Mouse (Mus musculus): ENCODE measurements around the gene Mapk13.
"Not testable (repeated sequence)": the region's sequence is repeated elsewhere in the genome, so short reads cannot be mapped to it uniquely, and the experiment has no call there.

Mapk13 gene

DNA sequence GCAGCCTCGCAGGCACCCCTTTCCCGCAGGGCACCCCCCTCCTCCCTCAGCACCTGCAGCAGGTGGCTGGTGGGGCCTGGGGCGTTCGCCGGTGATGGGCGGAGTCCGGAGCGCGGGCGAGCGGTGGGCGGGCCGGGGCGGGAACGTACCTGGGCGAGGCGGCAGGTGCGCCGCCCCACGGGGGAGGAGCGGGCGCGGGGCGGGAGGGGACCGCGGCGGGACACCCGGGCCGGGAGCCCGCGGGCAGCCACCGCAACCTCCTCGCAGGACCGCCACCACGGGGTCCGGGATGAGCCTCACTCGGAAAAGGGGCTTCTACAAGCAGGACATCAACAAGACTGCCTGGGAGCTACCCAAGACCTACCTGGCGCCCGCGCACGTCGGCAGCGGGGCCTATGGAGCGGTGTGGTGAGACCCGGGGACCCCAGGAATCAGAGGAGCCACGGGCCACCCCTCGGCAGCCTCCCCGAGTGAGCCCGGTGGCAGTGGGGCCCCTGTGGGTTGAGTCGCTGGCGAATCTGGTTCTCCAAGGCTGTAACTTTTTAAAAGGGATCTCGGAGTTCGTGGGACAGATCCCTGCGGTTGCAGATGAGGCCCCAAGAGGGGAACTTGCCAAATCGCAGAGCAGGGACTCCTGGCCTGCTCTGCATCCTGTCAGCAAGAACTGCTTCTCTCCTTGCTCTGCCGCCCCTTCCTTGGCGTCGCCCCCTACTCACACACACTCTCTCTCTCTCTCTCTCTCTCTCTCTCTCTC is at the start of gene Mapk13:
TSS of gene Mapk13 (plus strand) at position 177 of the 754 bp plus-strand sequence.
- ATAC-seq (ENCODE audit: insufficient number of reproducible peaks, low FRiP score, low TSS enrichment): no peak

DNA sequence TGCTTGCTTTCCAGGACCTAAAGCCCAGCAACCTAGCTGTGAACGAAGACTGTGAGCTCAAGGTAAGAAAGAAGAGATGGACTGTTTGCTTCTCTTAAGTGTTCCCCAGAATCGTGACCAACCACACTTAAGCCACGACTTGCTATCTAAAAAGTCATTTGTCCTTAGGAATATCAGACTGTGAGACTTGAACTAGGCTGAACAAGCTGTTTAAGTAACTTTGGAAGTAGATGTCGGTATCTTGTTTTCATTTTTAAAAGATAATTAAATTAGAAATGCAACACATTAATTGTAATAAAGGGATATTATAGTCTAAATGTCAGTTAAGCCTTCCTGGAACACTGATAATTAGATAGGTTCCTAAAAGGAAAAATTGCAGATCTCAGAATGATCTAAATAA is 43.3 kb upstream of the Mapk13 start, which contains the start of gene AC170998.1:
TSS of gene AC170998.1 (plus strand) at position 301 of the 400 bp plus-strand sequence.
- ATAC-seq (ENCODE audit: insufficient number of reproducible peaks, low FRiP score, low TSS enrichment): no peak

DNA sequence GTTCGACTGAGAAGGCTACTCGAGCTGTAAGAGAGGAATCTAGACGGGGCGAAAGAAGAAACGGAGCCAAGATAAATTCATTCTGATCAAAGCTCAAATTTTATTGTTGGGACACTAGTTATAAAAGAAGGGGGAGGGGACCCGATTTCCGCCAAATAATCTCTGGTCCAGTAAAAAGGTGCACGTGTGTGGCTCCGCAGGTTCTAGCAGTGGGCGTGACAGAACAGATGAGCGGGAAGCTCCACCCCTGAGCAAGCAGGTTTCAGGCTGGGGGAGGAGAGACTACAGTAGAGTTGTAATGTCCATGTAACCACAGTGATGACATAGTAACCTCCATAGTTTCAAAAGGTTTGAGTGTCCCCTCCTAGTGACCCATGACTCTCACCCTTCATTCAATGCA is 41.6 kb upstream of the Mapk13 start:
- not testable (repeated sequence) for ATAC-seq (ENCODE audit: insufficient number of reproducible peaks, low FRiP score, low TSS enrichment)

DNA sequence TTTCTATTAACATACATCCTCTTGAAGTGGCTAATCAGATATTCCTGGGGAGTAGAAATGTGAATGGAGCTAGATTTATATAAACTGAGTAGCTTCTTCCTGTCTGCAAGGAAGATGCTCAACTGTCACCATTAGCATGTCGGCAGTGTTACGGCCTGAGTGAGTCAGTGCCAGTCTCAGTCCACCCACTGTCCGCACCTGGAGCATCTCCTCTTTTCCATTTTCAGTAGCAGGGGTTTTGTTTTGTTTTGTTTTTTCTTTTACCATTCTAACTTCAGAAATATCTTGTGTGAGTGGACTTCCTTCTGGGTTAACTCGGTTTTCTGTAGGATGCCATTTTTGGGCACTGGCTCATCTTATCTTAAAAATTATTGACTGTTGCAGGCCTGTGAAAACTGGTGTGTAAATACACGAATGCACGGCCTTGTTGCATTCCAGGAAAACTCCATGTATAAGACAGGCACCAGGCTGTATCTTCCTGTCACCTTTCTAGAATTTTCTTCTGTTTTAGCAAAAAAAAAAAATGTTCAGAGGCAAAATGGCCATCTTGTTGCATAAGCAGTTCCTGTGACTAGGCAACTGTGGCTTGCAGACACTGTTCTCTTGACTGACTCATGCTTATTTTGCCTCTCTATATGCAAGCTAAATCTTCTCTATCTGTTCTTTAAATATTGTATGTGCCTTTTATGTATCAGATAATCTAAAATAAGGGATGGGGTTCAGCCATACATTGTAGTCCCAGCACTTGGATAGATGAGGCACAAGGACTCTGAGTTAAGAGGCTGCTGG is 33.6 kb upstream of the Mapk13 start:
- no peak for ATAC-seq (ENCODE audit: insufficient number of reproducible peaks, low FRiP score, low TSS enrichment)

DNA sequence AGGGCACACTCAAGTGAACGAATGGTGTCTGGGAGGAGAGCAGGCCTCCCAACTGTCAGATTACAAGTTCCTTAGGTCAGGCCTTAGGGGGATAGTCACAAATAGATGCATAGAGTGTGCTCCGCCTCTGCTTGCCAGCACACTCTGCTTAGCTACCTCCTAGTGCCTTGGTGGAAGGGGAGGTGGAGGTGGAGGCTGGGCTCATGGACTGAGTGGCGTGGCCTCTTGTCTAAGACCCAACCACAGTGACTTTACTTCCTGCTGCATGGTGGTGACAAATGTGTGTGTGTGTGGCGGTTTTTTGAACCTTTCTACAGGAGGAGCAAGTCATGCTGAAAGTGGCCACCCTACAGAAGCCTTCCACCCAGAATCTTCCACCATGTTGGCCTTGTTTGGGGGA is 32.6 kb upstream of the Mapk13 start:
- ATAC-seq (ENCODE audit: insufficient number of reproducible peaks, low FRiP score, low TSS enrichment): no peak

DNA sequence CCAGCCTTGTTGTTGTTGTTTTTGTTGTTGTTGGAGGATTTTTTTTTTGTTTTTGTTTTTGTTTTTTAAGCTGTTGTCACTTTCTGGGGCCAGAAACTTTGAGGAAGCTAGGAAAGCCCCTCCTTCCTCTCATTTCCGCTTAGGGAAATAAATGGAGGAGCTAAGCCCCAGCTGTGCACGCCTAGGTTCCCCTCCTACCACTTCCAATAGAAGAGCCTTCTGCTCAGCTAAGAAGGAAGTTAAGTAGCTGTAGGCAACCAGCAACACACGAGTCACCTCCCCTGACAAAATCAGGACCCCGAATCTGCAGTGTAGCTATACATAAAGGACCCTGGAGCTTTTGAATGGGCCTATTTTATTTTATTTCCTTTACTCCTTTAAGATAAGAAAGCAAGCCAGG is 31.1 kb upstream of the Mapk13 start:
- ATAC-seq (ENCODE audit: insufficient number of reproducible peaks, low FRiP score, low TSS enrichment): no peak

DNA sequence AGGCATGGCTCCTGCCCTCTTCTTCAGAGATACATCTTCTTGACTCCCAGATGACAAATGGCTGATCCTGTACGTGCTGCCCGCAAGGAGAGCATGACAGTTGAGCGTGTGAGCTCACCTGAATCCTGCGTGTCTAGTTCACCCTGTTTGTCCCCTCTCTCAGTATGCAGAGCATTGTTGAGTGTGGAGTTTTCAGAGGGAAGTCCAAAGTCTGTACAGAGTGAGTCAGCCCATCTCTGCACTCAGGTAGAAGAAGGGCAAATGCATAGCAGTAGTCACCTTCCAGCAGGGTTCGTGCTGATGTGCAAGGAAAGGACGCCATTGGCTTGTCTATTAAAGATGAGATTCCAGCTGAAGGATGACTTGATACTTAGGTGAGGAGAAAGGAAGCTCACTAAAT is 29.9 kb upstream of the Mapk13 start:
- ATAC-seq (ENCODE audit: insufficient number of reproducible peaks, low FRiP score, low TSS enrichment): no peak

DNA sequence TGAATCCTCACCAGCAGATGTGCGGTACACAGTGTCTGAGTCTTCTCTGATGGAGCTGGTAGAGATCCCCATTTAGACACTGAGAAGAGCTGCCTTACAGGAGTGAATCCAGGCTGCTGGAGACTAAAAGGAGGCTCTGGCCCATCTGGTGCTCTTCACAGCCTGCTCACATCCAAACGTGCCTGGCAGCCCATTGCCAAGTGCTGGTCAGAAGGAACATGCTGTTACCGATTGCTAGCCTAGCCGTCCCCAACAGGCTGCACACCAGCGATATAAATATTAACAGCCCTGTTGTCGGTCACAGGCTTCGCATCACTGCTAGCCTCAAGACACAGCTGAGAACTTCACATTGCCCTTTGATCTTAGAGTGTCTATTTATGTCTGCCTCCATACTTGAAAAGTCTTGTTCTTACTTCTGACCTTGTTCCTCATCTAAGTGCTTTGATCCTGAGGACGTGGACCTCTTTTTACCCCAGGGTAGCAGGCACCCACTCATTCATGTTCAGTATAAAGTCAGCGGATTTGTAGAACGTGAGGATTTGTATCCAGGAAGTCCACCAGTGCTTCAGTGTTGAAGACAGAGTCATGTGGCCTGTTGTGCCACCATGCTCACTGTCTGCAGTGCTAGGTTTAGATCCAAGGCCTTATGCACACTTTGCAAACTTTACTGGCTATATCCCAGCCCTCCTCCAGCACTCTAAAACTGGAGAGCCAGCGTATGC is 25.8 kb upstream of the Mapk13 start:
- ATAC-seq (ENCODE audit: insufficient number of reproducible peaks, low FRiP score, low TSS enrichment): no peak

DNA sequence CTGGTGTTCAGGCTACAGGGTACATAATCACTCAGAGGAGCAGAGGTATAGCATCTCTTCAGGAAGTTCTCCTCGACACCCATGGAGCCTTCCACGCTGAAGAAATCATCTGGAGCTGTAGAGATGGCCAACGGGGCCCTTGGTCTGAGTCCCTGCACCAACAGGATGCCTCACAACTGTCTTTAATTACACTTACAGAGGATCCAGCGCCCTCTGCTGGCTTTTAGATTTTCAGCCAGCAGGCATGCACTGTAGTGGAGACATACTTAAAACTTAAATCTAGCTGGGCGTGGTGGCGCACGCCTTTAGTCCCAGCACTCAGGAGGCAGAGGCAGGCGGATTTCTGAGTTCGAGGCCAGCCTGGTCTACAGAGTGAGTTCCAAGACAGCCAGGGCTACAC is 25.2 kb upstream of the Mapk13 start:
- no peak for ATAC-seq (ENCODE audit: insufficient number of reproducible peaks, low FRiP score, low TSS enrichment)

DNA sequence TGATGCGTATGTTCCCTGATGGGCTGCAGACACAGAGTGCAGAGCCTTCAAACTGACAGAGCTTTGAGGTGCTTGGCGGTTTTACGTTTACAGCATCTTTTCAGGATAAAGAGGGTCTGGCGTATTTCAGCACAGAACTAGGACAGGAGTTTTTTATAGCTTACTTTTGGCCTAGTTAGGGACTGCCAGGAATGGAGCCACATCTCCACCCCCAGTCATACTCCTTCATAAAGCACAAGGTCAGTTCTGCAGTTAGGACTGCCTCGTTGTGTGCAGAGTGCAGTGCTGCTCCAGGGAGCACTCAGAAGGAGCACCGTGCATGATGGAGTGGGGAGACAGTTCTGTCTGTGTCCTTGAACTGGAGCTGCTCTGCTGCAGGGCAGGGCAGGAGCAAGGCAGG is 23.3 kb upstream of the Mapk13 start:
- ATAC-seq (ENCODE audit: insufficient number of reproducible peaks, low FRiP score, low TSS enrichment): no peak; the same call in 1 of the 2 replicates

DNA sequence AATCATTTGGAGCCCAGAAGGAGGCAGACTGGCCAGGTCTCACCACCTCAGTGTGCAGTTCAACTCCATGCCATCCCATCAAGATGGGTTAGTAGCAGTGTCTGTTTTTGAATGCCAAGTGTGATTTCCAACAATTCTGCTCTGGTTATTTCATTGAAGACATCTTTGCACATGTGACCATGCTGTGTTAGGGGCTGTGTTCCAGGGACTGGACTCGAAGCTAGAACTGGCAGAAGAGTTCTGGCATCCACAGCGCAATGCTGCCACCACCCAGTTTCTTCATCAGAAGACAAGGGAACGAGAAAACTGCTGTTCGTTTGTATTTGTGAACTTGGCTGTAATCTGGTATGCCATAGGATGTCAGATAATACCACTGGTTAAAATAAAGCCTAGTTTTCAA is 21.1 kb upstream of the Mapk13 start:
- no peak for ATAC-seq (ENCODE audit: insufficient number of reproducible peaks, low FRiP score, low TSS enrichment)

DNA sequence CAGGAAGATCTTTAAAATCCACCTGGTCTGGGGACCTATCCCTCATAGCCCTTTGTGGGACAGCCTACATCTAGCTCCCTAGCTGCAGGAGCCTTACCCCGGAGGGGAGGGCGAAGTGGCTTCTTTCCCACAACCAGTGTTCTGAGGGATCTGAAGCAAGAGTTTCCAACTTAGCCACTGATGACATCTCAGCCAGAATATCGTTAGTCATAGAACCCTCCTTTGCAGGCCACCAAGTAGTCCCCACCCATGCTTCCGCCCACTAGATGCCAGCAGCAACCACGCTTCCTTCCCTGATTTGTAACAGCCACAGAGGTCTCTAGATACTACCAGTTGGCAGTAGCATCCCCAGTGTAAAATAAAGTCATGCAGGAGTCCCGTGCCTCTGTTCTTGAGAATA is 18.5 kb upstream of the Mapk13 start:
- ATAC-seq (ENCODE audit: insufficient number of reproducible peaks, low FRiP score, low TSS enrichment): no peak

DNA sequence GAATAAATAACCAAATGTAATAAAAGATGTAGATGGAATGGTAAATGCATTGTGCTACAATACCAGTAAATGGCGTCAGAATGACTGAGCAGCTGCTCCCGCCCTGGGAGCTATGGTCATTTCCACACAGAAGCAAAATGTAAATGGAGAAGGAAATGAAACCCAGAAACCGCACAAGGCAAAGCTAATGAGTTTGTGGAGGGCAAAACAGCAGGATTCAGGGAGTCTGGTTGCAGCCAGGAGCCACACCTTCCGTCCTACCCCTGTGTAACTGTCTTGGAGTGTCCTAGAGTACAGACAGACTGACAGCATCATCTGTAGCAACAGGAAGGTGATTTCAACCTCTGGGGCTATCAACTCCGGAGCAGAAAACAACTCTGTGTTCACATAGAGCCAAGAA is 12.7 kb upstream of the Mapk13 start:
- ATAC-seq (ENCODE audit: insufficient number of reproducible peaks, low FRiP score, low TSS enrichment): no peak

DNA sequence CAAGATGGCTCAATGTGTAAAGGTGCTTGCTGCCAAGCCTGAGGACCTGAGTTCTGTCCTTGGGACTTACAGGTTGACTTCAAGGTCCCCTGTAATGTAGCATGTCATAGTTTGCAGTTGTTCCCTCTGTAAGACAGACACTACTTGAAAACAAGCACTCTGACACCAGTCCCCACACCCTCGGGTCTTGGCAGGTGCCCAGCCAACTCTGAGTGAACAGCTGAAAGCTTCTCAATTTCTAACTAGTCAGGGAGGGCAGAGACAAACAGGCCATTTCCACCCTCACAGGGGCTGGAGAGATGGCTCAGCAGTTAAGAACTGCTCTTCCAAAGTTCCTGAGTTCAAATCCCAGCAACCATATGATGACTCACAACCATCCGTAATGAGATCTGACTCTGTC is 11.6 kb upstream of the Mapk13 start:
- ATAC-seq (ENCODE audit: insufficient number of reproducible peaks, low FRiP score, low TSS enrichment): no peak

DNA sequence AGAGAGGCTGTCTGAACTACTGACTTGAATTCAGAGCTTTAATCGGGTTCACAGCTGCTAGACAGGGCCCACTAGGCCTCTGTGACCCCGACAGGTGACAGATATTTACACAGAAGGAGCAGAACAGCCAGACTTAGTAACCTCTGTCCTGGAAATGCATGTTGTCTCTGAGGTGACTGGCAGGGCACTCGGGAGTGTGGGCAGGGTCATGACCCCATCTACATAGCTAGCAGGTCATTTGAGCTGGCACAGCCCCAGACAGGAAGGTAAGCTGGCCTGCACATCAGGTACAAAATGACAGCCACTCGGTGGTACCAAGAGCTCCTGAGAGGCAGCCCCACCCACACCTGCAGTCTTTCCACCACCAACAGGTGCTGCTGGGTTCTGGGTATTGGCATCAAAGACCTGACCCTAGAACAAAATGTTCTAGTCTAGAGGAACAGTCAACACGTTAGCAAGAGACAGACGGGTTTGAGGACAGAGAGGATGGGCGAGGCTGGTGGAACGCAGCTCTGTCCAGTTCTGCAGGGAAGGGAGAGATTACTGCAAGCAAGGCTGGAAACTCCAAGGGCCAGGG is 8.3 kb upstream of the Mapk13 start:
- ATAC-seq (ENCODE audit: insufficient number of reproducible peaks, low FRiP score, low TSS enrichment): no peak

DNA sequence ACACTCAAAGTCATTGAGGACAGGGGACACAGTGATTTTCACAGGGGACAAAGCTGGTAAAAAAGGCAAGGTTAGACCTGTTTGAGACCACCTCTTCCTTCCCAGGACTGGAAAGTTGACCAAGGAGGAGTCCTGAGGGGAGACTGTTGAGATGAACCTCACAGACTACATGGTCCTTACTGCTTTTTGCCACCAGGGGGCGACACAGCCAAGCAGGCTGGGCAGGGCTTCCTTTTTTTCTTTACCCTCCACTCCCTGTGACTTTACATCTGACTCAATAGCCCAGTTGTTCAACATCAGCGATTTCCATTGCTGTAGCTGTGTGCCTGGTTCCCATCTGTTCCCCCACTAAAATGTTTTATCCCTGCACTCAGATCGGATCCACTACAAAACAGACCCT is 7.2 kb upstream of the Mapk13 start:
- ATAC-seq (ENCODE audit: insufficient number of reproducible peaks, low FRiP score, low TSS enrichment): no peak

DNA sequence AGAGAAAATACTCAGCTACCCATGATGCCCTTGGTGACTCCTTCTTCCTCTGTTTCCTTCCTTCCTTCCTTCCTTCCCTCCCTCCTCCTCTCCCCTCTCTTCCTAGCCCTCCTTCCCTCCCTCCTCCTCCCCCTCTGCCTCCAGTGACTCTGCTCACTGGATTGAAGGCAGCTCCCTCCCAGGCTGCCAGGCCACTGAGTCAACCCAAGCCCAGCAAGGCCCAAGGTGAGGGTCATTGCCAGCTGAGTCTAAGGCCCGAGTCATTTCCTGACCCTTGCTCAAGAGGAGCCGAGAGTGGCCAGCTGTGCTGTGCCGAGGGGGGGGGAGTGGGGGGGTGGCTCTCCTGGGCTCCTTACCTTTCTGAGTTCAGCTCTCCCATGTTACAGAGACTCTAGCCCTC is 2.9 kb upstream of the Mapk13 start:
- no peak for ATAC-seq (ENCODE audit: insufficient number of reproducible peaks, low FRiP score, low TSS enrichment)

DNA sequence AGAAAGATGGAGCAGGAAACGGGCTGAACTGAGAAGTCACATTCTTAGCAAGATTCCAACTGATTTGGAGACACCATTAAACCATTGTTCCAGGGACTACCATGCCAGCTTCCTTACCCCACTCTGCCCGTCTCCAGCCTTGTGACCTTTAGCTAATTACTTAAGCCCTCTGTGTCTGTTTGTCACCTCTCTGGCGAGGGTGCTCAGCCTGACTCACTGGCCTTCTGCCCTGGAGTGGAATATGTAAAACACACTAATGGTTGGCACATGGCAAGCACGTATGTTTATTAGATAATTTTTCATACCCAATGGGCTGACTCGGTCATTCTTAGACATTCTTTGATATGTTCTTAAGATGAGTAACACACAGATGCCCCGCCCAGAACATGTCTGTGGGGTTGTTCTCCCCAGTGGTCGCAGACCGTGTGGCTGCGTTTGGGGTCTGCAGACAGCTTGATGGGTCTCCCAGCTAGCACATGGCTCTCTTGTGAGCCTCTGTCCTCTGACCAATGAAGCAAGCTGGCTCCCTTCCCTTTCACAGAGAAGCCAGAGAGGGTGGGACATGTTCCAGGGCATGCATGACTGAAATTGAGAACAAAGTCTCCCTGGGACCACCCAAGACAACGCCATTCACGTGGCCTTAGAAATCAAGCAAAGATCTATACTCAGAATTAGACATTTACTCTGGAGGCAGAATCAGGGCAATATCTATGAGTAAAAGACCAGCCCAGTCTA is 2.1 kb upstream of the Mapk13 start:
- ATAC-seq (ENCODE audit: insufficient number of reproducible peaks, low FRiP score, low TSS enrichment): no peak

DNA sequence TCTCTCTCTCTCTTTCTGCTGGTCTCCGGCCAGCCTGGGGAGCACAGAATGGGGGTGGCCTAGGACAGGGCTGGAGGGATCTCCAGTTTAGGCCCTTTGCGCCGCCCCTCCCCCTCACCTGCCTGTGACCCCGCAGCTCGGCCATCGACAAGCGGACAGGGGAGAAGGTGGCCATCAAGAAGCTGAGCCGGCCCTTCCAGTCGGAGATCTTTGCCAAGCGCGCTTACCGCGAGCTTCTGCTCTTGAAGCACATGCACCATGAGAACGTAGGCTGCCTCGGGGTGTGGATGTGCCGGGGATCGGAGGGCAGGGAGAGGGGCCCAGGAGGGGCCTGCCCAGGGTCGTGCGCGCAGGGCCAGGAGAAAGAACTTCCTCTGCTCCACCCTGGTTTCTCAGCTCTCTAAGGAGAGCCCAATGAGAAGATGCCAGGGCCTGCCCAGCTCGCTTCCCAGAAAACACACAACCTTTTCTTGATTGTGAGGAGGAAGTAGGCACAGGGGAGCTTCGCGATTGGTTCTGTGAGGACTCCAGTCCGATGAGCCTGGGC is 851 bp downstream of the Mapk13 start:
- ATAC-seq (ENCODE audit: insufficient number of reproducible peaks, low FRiP score, low TSS enrichment): no peak

DNA sequence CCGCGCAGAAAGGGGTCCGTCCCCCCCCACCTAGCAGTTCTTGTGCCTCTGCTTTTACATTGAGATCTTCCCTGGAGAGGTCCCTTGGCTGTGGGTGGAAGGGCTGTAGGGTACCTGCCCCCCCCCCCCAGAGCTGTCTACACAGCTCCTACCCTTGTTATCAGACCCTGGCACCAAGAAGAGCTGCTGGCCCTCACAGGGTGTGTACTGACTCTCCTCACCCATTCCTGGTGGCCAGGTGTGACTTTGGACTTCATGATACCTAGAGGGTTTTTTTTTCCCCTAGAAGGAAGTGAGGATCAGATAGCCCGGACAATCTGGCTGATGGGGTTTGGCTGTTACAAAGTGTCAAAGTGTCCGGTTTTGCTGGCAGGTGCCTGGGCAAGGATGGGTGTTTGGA is 2.2 kb downstream of the Mapk13 start:
- no peak for ATAC-seq (ENCODE audit: insufficient number of reproducible peaks, low FRiP score, low TSS enrichment)
